Mouse (Mus musculus) gastrocnemius, postnatal 36 days (tissue): ENCODE measurements at regions not wholly inside any gene's neighbourhood (a gene's known extent, or its start where the extent isn't known, plus 50 kb on each side); places are given as distances from the start of the nearest gene placed in this dataset.

Experiments
- DNase-seq, 2 experiments: peaks; one replicate each; pipeline ENCODE4 v3.0.0; 2022
- intact Hi-C: fragments of 180-260 bp; cut with DNase I; formaldehyde crosslinking; loops from one replicate; pipeline ENCODE4 v1.15.1; 2025

GRCm38 (mm10) chr3:143949026-143949637 lies 255.9 kb downstream of the Lmo4 start:
- no peak for DNase-seq
- intact Hi-C loops, result no loop called here

DNA sequence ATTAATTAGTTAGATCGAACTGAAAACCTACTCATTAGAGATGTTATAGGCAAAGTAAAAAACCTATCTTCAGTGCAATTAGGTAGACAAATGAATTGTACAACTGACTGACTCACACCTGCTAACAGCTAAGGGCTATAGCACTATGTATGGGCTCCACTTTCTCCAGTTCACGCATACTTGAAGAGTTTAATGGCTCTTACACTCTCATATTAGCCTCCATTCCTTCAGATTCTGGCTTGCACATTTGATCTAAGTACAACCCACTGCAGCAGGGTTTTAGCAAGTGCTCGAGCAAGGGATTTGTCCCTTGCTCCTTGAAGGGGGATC lies 257.1 kb downstream of the Lmo4 start:
- no peak for DNase-seq
- intact Hi-C loops, result no loop called here

GRCm38 (mm10) chr3:143947079-143947937 lies 257.7 kb downstream of the Lmo4 start:
- no peak for DNase-seq
- intact Hi-C loops, result no loop called here

DNA sequence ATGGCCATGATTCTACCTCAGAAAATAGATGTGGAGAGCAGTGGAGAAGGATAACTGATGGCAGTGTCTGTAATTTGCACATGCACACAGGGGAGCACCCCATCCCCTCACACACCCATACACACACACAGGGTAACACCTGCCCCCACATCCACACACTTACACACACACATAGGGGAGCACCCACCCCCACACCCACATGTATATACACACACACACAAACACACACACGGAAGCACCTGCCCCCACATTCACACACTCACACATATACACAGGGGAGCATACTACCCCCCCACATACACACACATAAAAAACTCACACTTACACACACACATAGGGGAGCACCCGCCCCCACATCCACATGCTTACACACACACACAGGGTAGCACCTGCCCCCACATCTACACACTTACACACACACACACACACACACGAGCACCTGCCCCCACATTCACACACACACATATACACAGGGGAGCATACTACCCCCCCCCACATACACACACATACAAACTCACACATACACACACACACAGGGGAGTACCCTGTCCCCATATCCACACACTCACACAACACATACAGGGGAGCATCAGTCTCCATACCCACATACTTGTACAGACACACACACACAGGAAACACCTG lies 265.8 kb downstream of the Lmo4 start:
- no peak for DNase-seq
- intact Hi-C loops, result no loop called here

- intact Hi-C loops, result no loop called here
These were observed 279.7 kb downstream of the Lmo4 start for GRCm38 (mm10) chr3:143925322-143925721.

GRCm38 (mm10) chr3:143919744-143920143 lies 285.3 kb downstream of the Lmo4 start:
- DNase-seq, result no peak
- intact Hi-C loops, result no loop called here

More at GRCm38 (mm10) chr3:143925322-143925721, 279.7 kb downstream of the Lmo4 start:
- no peak for DNase-seq

- intact Hi-C loops, result no loop called here
- DNase-seq, result no peak
These were observed 290.4 kb downstream of the Lmo4 start for GRCm38 (mm10) chr3:143914341-143915217.

GRCm38 (mm10) chr3:143913044-143913574 lies 291.9 kb downstream of the Lmo4 start:
- no peak for DNase-seq
- intact Hi-C loops, result no loop called here

GRCm38 (mm10) chr3:143912433-143912832 lies 292.6 kb downstream of the Lmo4 start:
- intact Hi-C loops, result no loop called here
- no peak for DNase-seq

DNA sequence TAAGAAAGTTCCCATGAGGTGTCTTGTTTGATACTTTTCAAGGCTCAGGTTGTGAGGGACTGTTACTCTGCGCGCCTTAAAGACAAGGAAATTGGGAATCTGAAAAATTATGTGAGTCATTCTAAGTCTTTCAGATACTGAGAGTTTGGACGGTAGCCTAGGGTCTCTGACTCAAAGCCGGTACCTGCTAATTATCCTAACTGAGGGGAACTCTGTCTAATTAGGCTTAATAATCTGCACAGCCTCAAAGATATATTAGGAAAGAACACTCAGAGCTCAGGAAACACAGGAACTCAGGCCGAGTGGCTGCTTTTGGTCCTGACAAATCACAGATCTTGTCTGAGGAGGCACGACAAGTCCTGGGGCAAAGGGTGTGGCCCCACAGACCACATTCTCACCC lies 295.7 kb downstream of the Lmo4 start:
- DNase-seq, result no peak
- intact Hi-C loops, result no loop called here

DNA sequence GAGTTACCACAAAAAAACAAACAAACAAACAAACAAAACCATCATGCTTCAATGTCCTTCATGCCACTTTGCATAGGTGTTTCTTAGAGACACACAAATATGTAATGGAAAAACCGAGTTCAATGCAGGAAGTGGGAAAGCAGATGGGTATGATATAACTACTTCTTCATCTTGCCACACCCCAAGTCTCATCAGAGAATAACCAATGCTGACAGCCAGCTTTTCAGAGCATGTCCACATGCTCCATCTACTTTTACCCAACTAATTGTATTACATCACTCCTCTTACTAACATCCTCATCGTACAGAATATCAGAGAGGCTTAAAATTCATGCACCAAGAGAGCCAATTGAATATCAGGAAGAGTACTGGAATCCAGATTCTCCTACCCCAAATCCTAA lies 301.6 kb downstream of the Lmo4 start:
- intact Hi-C loops, result no loop called here
- no peak for DNase-seq

DNA sequence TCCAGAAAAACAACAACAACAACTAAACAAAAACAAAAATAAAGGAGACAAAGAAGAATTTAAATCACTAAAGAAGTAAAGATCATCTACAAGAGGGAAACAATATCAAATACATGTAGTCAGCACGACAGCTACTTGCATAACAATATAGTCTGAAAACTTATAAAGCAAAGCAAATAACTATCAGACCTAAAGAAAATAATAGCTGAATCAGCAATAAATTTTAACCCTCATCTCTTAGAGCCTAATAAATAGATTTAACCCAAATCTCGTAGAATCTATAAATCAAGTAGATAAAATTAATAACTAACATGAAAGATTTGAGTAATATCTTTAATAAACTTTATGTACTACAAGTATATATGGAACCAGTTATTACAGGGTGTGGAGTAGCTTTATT lies 324.2 kb downstream of the Lmo4 start:
- no peak for DNase-seq
- intact Hi-C loops, result no loop called here

DNA sequence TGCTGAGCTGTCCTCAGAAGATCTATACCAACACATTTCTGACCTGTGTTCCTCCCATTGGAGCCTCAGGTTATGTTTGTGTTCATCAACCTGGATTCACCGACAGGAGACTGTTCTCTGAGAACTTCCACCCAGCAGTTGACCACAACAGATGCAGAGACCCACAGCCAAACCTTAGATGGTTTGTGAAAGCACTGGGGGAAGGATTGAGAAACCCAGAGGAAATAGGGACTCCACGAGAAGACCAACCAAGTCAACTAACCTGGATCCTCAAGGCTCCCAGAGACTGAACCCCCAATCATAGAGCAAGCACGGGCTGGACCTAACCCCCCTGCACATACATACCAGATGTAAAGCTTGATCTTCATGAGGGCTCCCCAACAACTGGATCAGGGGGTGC lies 331.1 kb downstream of the Lmo4 start:
- intact Hi-C loops, result no loop called here

GRCm38 (mm10) chr3:143866521-143866920 lies 338.5 kb downstream of the Lmo4 start:
- DNase-seq, result no peak
- intact Hi-C loops, result no loop called here

More for the DNA sequence above, 331.1 kb downstream of the Lmo4 start:
- no peak for DNase-seq

GRCm38 (mm10) chr3:143865626-143866025 lies 339.4 kb downstream of the Lmo4 start:
- no peak for DNase-seq

DNA sequence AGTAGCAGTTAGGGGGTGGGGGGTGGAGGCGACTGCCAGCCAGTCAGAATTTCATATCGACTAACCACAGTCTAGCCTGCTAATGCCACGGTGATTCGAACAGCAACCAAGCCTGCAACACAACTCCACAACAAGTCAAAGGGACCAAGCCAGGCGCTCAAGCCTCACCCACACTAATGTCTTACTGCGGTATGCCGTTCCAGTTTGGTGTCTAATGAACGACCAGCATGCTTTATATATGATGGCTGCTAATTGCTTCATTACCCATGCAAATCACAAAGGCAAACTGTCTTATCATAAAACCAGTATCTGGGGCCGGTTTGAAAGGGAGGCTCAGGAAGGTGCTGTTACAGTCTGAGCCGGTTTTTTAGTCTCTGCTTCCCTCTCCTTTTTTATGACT lies 340.5 kb downstream of the Lmo4 start:
- no peak for DNase-seq
- intact Hi-C loops, result no loop called here

More at GRCm38 (mm10) chr3:143865626-143866025, 339.4 kb downstream of the Lmo4 start:
- intact Hi-C loops, result no loop called here

GRCm38 (mm10) chr3:143862531-143862930 lies 342.5 kb downstream of the Lmo4 start:
- intact Hi-C loops, result no loop called here
- DNase-seq, result no peak

- intact Hi-C loops, result no loop called here
- no peak for DNase-seq
These were observed 343.2 kb downstream of the Lmo4 start for GRCm38 (mm10) chr3:143861866-143862265.

GRCm38 (mm10) chr3:143835611-143836240 lies 369.3 kb downstream of the Lmo4 start:
- DNase-seq, result no peak
- intact Hi-C loops, result no loop called here

DNA sequence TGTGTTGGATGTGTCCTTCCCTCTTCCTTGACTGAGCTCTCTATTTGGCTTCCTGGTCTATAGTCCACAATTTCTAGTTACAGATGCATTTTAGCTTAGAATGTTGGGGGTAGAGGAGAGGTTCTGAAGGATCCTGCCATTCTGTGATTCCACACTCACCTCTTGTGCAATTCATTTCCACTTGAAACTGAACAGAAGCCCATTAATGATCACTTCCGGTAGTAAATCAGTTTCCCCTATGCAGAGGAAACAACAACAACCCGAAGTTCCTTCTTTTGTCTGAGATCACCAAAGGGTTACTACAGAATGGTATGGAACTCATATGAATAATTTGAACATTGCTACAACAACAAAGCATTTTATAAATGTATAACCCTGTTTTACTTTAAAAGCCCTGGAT lies 370.3 kb downstream of the Lmo4 start:
- intact Hi-C loops, result no loop called here
- DNase-seq, result no peak
